Mouse (Mus musculus): ENCODE data around the gene Cdkl1.

DNA sequence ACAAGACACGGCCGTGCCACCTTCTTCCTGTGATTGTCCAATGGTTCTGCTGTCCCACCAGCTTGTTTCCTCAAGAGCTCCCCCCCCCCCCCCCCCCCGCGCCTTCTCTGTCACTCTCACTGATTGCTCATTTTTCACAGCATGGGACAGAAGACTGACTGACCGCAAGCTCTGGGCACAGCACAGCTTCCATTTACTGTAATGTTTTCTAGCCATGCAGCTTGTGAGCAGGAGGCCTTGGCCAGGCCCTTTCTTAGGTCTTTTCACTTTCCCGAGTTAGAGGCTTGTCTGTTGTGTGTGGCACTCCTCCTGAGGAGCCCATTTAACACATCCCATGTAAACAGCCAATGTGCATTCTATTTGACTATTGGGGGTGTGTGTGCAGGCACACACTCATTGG, 12.1 kb upstream of the Cdkl1 start:
- TF ChIP-seq CTCF (IDR thresholded peaks at IDR 0.05; ENCODE audit: borderline replicate concordance, insufficient read depth, low read length) = no peak
- no peak for TF ChIP-seq POLR2A (IDR thresholded peaks at IDR 0.05; ENCODE audit: low read depth, low read length)

Measured in embryonic fibroblast, embryonic 13.5 days (primary cell).